Mouse (Mus musculus): ENCODE results near the gene Exoc6b. TPM values are rescaled to one million over a fixed set of nuclear protein-coding genes. Genes with fewer than 3 reads are reported as not detected.

The Exoc6b gene
- polyA plus RNA-seq, 1 experiment from 2014 or later = 52.2 TPM

DNA sequence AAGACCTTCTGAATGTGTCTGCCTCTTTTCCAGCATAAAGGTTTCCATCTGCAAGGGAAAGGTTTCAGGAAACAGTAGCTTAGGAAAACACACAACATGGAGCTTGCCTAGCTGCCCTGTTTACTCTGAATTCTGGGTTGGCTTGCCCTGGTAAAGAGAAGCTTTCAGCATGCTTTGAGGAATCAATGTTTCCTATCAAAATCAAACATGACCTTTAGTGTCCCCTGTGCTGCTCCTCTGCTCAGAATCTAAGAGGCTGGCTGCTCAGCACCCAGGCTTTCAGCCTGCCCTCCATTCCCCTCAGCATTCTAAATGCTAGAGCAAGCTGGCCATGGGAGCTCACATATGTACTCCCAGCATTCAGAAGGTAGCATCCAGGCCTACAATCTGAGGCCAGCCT lies 228.2 kb downstream of the Exoc6b start:
- Histone ChIP-seq H3K4me2 (replicated peaks) (no peak overlapping the region), H3K27ac (no peak overlapping the region), H3K36me3 (peaks cover 9% of the 10 kb centered on the region), H3K9me3 (no peaks in the 10 kb centered on the region), H3K4me3 (replicated peaks) (no peak overlapping the region), H3K9ac (replicated peaks) (no peak overlapping the region), H3K4me1 (replicated peaks) (no peaks in the 10 kb centered on the region), H3K27me3 (no peaks in the 10 kb centered on the region)
- ATAC-seq = no peak

DNA sequence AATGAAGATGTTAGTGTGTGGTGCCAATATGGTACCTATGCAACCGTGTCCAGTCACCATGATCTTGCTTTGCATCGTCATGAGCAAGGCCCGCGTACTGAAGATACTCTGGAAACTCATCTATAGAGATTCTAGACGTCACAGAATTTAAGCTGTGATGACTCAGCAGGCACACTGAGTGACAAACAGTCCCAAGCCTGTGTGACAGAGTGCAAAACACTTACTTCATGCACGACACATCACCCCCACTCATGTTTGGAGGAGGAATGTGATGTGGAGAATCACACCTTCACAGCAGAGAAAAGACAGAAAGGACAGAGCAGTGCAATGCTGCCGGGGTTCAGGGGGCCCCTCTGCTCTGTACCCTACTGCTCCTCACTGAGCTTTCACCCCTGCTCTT lies 261.8 kb downstream of the Exoc6b start:
- Histone ChIP-seq H3K4me2 (replicated peaks) (no peak overlapping the region), H3K27ac (no peak overlapping the region), H3K4me1 (replicated peaks) (0 out of 2 replicates have a peak, but pooled peaks cover 2% of the 10 kb centered on the region), H3K36me3 (peaks cover 8% of the 10 kb centered on the region), H3K9ac (replicated peaks) (no peak overlapping the region), H3K27me3 (no peaks in the 10 kb centered on the region), H3K9me3 (no peaks in the 10 kb centered on the region), H3K4me3 (replicated peaks) (no peak overlapping the region)
- WGBS = 89% methylated on average over 7 of the region's 7 CpGs
- ATAC-seq = no peak

DNA sequence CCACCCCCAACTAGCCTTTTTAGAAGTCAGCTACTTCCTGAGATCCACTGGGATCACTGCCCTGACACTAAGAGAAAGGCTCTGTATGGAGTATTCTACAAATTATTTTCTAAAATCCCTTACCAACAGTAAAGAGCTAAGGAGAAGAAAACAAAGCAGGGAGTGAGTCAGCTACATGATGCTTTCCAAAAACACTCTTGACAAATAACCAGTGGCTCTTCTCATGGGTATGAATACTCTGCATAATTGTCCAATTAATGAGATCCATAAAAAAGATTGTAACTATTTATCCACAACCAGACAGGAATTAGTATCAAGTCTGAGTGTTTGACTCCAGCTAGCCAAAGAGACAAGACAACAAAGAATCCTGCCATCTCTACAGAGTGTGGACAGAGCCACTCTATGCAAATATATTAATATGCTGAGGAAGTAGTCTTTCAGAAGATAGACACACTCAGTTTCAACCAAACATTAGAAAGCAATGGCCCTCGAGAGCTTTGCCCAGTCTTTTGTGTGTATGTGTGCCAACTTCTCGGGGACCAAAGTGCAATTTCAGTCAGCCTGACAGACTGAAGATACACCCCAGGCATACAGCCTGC lies 263.1 kb downstream of the Exoc6b start:
- Histone ChIP-seq H3K4me3 (replicated peaks) (no peak overlapping the region), H3K4me1 (replicated peaks) (0 out of 2 replicates have a peak, but pooled peaks cover 2% of the 10 kb centered on the region), H3K27me3 (no peaks in the 10 kb centered on the region), H3K27ac (no peak overlapping the region), H3K9ac (replicated peaks) (no peak overlapping the region), H3K9me3 (no peaks in the 10 kb centered on the region), H3K36me3 (no peaks in the 10 kb centered on the region; the same call in 1 of the 2 replicates), H3K4me2 (replicated peaks) (no peak overlapping the region)
- WGBS = 69% methylated on average over 2 of the region's 2 CpGs
- ATAC-seq = no peak

DNA sequence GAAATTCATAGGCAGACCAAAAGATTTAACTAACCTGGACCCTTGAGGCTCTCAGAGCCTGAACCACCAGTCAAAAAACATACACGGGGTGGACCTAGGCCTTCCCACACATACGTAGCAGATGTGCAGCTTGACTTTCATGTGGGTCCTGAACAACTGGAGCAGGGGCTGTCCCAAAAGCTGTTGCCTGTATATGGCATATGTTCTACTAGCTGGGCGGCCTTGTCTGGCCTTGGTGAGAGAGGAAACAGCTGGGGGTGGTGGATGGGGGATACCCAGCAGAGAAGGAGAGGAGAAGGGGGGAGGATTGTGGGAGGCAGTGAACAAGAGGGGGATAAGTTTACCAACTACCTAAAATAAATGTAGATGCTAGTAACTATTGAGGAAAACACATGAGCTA lies 270.6 kb downstream of the Exoc6b start:
- H3K36me3 ChIP-seq = no peaks in the 10 kb centered on the region
- no peak overlapping the region for H3K9ac ChIP-seq (replicated peaks)
- H3K4me1 ChIP-seq (replicated peaks) = no peaks in the 10 kb centered on the region
- H3K27me3 ChIP-seq = no peaks in the 10 kb centered on the region
- H3K4me3 ChIP-seq (replicated peaks) = no peak overlapping the region
- 93% methylated on average over 3 of the region's 3 CpGs for WGBS
- no peaks in the 10 kb centered on the region for H3K9me3 ChIP-seq
- no peak for ATAC-seq
- no peak overlapping the region for H3K4me2 ChIP-seq (replicated peaks)
- no peak overlapping the region for H3K27ac ChIP-seq

DNA sequence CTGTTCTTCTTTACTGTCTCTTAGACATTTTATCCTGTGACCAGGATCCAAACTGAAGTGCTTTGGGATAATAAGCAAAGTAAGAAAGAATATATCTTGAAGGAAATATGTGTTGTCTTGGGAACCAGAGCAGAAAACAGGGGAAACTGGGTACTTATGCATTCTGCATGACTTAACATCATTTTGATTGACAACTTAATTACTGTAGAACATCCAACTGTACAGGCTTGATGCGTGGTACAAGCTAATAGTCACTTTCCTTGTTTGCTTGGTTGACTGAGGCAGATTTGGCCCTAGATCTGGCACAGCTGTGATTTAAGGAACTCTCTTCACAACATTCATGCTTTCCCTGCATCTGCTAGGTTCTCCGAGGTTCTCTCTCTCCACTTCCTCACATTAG lies 285.3 kb downstream of the Exoc6b start:
- Histone ChIP-seq H3K4me3 (replicated peaks) (no peak overlapping the region), H3K27me3 (no peaks in the 10 kb centered on the region), H3K4me2 (replicated peaks) (no peak overlapping the region), H3K9ac (replicated peaks) (no peak overlapping the region), H3K4me1 (replicated peaks) (no peaks in the 10 kb centered on the region), H3K36me3 (no peaks in the 10 kb centered on the region), H3K27ac (no peak overlapping the region), H3K9me3 (no peaks in the 10 kb centered on the region)
- 89% methylated on average over 2 of the region's 2 CpGs for WGBS
- no peak for ATAC-seq

DNA sequence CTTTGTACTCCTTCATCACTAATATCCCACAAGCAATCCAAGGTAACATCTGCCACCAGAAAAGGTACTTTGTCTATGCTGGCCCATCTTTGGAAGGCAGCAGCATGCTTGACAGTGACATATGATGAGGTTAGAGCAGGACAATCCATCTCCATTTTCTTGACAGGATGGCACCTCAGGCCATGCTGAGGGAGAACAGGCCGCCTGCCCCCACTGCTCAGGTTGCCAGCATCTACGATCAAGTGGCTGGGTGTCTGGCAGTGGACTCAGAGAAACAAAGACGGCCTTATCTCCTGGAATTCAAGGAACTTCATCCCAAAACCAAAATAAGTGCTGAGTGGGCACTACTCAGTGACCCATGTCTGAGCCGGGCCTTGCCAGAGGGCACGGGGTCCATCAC lies 289.3 kb downstream of the Exoc6b start:
- Histone ChIP-seq H3K27ac (no peak overlapping the region), H3K9ac (replicated peaks) (no peak overlapping the region), H3K4me3 (replicated peaks) (no peak overlapping the region), H3K4me2 (replicated peaks) (no peak overlapping the region), H3K27me3 (no peaks in the 10 kb centered on the region), H3K9me3 (no peaks in the 10 kb centered on the region), H3K36me3 (no peaks in the 10 kb centered on the region), H3K4me1 (replicated peaks) (no peaks in the 10 kb centered on the region)
- 74% methylated on average over 5 of the region's 5 CpGs for WGBS
- no peak for ATAC-seq

DNA sequence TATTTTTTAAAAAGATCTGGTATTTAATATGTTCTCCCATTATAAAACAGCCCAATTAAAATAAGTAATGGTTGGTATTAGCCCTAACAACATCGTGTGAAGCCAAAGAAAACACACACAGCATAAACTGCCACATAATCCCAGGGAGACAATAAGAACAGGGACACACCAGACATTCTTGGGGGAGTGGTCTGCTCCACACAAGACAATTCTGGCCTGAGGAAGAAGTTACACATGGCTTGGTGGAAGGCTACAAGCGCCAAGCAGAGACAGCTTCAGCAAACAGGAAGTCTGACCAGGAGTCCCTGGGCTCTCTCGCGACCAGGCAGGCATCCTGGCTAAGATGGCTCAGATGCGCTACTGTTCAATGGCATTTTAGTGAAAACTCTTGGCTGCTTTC lies 290.3 kb downstream of the Exoc6b start:
- Histone ChIP-seq H3K27ac (no peak overlapping the region), H3K4me2 (replicated peaks) (no peak overlapping the region), H3K27me3 (no peaks in the 10 kb centered on the region), H3K9me3 (no peaks in the 10 kb centered on the region), H3K36me3 (no peaks in the 10 kb centered on the region), H3K4me1 (replicated peaks) (no peaks in the 10 kb centered on the region), H3K9ac (replicated peaks) (no peak overlapping the region), H3K4me3 (replicated peaks) (no peak overlapping the region)
- no peak for ATAC-seq
- WGBS = 74% methylated on average over 5 of the region's 5 CpGs

DNA sequence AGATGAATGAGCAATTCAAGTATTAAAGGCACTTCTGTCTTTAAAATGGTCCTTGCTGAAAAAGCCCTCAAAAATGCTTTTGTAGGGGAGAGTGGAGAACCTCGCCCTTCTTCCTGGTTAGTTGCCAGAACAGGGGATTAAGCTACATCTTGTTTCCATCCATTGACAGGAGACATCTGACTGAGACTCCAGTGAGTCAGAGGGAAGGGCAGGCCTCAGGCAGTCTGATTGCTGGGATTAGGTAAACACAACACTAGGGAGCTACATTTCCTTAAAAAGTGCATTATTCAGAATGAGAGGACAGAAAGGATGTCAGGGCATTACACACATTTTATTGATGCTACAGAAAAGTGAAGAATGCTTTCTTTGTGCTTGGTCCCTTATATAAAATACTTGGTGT lies 293.4 kb downstream of the Exoc6b start:
- no peaks in the 10 kb centered on the region for H3K27me3 ChIP-seq
- 18% methylated on average over 1 of the region's 1 CpGs for WGBS
- H3K27ac ChIP-seq = no peak overlapping the region
- no peaks in the 10 kb centered on the region for H3K36me3 ChIP-seq
- H3K4me3 ChIP-seq (replicated peaks) = no peak overlapping the region
- ATAC-seq = no peak
- H3K9me3 ChIP-seq = no peaks in the 10 kb centered on the region
- 0 out of 2 replicates have a peak, but pooled peaks cover 2% of the 10 kb centered on the region for H3K4me1 ChIP-seq (replicated peaks)
- no peak overlapping the region for H3K9ac ChIP-seq (replicated peaks)
- H3K4me2 ChIP-seq (replicated peaks) = no peak overlapping the region

DNA sequence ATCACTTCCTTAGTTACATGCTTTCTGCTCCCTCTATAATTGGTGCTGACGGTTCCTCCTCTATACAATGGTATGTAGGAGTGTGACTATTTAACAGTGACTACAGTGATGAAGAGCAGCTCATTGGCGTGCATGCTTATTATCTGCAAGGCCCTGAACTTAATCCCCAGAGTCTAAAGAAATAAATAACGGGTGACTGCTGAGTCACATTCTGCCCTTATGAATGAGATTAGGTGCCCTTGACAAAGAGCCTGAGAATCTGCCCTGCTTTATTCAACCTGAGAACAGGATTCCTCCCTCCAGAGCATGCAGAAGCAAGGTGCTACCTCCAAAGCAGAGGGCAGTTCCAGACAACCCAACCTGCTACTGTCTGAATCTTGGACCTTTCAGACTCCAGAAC lies 314.0 kb downstream of the Exoc6b start:
- no peak overlapping the region for H3K27ac ChIP-seq
- H3K9ac ChIP-seq (replicated peaks) = no peak overlapping the region
- 17% methylated on average over 3 of the region's 3 CpGs for WGBS
- H3K4me1 ChIP-seq (replicated peaks) = 0 out of 2 replicates have a peak, but pooled peaks cover 6% of the 10 kb centered on the region
- no peaks in the 10 kb centered on the region for H3K9me3 ChIP-seq
- no peak for ATAC-seq
- no peaks in the 10 kb centered on the region for H3K27me3 ChIP-seq
- no peak overlapping the region for H3K4me3 ChIP-seq (replicated peaks)
- no peaks in the 10 kb centered on the region for H3K36me3 ChIP-seq
- H3K4me2 ChIP-seq (replicated peaks) = no peak overlapping the region

DNA sequence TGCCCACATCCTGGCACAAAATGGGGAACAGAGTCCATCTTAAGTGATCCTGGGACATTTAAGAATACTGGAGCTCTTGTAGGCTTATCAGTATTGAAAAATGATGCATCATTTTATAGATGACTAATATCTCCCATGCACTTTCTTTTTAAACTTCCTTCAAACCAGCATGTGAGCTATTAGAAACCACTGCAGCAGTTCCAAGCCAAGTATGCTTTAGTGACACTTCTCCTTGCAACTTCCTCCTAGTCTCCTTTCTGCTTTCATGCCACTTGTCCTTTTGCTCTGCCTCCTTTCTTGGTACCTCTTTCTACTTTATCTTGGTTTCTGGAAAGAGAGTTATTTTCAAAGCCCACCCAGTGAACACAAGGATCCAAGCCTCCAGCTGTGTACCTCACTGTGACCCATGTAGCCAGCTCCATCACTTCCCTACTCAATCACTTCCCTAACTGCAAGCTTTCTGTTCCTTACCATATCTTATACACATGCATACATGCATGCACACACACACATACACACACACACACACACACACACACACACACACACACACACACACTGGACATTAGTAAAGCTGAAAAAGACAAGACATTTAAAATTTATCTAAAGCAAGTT lies 316.4 kb downstream of the Exoc6b start:
- H3K9ac ChIP-seq (replicated peaks) = no peak overlapping the region
- H3K36me3 ChIP-seq = no peaks in the 10 kb centered on the region
- H3K4me2 ChIP-seq (replicated peaks) = no peak overlapping the region
- H3K4me3 ChIP-seq (replicated peaks) = no peak overlapping the region
- ATAC-seq = no peak
- H3K27me3 ChIP-seq = no peaks in the 10 kb centered on the region
- 0 out of 2 replicates have a peak, but pooled peaks cover 6% of the 10 kb centered on the region for H3K4me1 ChIP-seq (replicated peaks)
- no peaks in the 10 kb centered on the region for H3K9me3 ChIP-seq
- no peak overlapping the region for H3K27ac ChIP-seq

DNA sequence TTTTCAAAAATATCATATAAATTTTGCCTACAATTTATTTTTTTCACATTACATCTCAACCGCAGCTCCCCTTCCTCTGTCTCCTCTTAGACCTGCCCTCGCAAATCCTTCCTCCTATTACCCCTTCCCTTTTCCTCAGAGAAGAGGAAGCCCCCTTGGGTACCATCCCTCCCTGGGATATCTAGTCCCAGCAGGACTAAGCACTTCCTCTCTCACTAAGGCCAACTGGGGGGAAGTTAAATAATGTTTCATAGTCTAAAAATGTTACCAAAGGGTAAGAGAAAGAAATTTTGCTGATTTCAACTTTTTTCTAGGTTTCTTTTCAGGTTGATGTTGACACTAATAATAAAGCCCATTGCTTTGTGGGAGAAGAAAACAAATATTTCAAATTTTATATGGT lies 317.9 kb downstream of the Exoc6b start:
- Histone ChIP-seq H3K9ac (replicated peaks) (no peak overlapping the region), H3K27ac (no peak overlapping the region), H3K27me3 (no peaks in the 10 kb centered on the region), H3K36me3 (no peaks in the 10 kb centered on the region), H3K9me3 (no peaks in the 10 kb centered on the region), H3K4me1 (replicated peaks) (peaks cover 19% of the 10 kb centered on the region), H3K4me3 (replicated peaks) (no peak overlapping the region), H3K4me2 (replicated peaks) (no peak overlapping the region)
- ATAC-seq = no peak
- 93% methylated on average over 2 of the region's 2 CpGs for WGBS

DNA sequence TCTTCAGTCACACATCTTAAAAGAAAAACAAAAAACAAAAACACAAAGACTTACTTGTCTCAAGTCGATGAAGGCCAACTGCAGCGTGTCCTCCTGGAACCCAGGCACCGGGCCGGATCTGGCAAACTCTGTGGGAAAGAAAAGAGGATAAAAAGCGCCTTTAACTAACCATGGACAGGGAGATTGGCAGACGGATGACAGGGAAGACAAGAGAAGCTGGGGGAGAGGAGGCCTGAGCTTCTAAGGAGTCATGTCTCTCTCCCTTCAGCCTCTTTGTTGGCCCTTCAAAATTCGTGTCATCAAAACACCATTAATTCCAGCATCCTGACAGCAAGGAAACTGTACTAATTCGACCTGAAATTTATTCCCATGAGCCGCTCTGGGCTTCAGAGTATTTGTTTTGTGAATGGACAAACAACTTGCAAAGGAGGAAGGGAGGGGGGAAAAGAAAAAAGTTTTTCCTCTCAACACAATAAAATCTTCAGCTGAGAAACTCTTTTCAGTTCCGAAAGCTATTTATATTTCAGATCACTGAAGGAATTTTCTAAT lies 322.4 kb downstream of the Exoc6b start:
- peak; percentile 87 for ATAC-seq
- 27% methylated on average over 10 of the region's 10 CpGs for WGBS
- H3K9ac ChIP-seq (replicated peaks) = no peak overlapping the region
- no peak overlapping the region for H3K4me2 ChIP-seq (replicated peaks)
- peaks cover 22% of the 10 kb centered on the region for H3K4me1 ChIP-seq (replicated peaks)
- no peaks in the 10 kb centered on the region for H3K9me3 ChIP-seq
- H3K27ac ChIP-seq = no peak overlapping the region
- no peaks in the 10 kb centered on the region for H3K27me3 ChIP-seq
- H3K36me3 ChIP-seq = no peaks in the 10 kb centered on the region
- no peak overlapping the region for H3K4me3 ChIP-seq (replicated peaks)

Data from midbrain, embryonic 13.5 days (tissue).